Mouse (Mus musculus): ENCODE measurements around the gene 1700020A23Rik. TPM values are rescaled to one million over a fixed set of nuclear protein-coding genes. Genes with fewer than 3 reads are reported as not detected.
"Not testable (repeated sequence)": the region's sequence is repeated elsewhere in the genome, so short reads cannot be mapped to it uniquely, and the experiment has no call there.

The 1700020A23Rik gene
- not detected in 2 replicates for polyA plus RNA-seq (2012; ENCODE audit: insufficient read depth, insufficient read length, missing spikeins)

DNA sequence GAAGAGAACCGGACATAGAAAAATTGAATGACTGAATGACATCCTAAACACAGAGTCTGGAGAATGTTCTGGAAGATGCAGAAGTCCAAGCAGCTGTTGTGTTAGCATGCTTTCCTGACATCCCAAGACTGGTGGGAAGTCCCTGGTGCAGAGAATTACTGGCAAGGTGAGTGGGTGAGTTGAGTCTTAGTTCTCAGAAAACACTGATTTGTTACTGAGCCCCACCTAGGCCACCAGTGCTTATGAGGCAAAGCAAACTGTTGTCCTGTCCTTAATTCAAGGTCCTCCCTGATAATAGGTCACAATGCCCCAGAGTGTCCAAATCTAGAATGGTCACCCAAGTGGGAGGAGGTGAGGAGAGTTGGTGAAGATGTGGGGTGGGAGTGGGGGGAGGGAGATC is at the start of gene 1700020A23Rik, which contains the start of gene Gm28372:
Gene 1700020A23Rik, plus strand, starts transcription at position 321 of the 400 bp plus-strand sequence.
Gene Gm28372, plus strand, starts transcription at position 301 of the 400 bp plus-strand sequence.
- no peak within 1 kb of the TSS for H3K4me3 ChIP-seq (ENCODE audit: insufficient read depth, low read depth, low read length)
- no peak within 1 kb of the TSS for H3K27ac ChIP-seq (replicated peaks; ENCODE audit: low read depth, low read length)
- H3K4me1 ChIP-seq (ENCODE audit: control insufficient read depth, insufficient read depth, insufficient read length, low read length): no peaks in the 10 kb centered on the region

DNA sequence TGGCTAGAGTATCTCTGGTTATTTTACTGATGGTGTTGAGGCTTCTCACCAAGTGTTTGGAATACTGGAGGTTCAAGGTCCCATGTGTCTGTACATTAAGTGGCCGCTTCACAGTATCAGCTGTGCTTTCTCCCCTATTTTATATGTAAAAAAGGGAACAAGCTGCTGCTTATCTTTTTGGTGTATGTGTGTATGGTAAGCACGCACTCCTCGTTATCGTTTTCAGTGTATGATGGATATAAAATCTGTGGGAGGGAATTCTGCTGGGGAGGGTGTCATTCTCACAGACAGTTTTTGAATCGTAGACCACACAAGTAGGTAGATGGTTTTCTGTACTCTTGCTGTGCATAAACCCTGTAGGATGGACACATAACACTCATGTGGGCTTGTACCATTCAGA is 47.5 kb upstream of the 1700020A23Rik start:
- Histone ChIP-seq H3K4me1 (ENCODE audit: control insufficient read depth, insufficient read depth, insufficient read length, low read length) (no peaks in the 10 kb centered on the region), H3K4me3 (ENCODE audit: insufficient read depth, low read depth, low read length) (no peak overlapping the region), H3K27ac (replicated peaks; ENCODE audit: low read depth, low read length) (no peak overlapping the region)

DNA sequence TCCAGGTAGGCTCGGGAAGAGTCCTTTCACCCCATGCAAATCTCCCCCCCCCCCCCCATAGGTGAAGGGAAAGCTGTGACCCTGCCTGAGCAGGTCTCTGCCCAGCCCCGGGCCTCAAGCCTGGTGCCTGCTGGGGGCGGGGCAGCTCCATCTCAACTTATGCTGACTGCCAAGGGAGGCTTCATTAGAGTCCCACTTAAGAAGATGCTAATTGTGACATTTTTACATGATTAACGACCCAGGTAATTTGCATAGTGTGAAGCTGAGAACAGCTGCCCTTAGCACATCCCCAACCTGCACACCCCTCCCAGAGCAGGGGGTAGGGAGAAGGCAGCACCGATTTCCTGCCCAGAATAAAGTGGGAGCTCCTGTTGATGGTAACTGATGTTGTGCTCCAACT is 46.2 kb upstream of the 1700020A23Rik start:
- no peaks in the 10 kb centered on the region for H3K4me1 ChIP-seq (ENCODE audit: control insufficient read depth, insufficient read depth, insufficient read length, low read length)
- no peak overlapping the region for H3K27ac ChIP-seq (replicated peaks; ENCODE audit: low read depth, low read length)

DNA sequence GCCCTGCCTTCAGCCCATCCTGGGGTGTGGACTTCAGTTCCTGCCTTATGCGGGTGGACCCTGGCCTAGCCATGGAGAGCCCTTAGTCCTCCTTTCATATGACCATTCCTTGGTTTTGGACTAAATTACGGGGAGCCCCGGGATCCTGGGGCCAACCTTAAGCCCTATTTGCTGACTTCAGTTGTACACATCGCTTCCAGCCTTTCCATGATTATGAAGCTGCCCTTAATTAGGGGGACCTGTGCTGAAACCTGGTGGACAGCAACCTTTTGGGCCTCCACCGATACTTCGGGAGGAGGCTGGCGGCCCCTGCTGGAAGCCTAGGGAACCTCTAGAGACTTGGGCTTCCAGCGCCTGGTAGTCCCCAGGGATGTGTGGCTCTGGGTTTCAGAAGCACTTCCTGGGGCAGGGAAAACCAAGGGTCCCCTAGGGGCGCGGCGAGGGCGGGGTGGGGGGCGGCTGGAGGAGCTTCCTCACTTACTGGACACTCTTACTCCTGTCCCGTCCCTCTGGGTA is 42.5 kb upstream of the 1700020A23Rik start:
- H3K4me3 ChIP-seq (ENCODE audit: insufficient read depth, low read depth, low read length): no peak overlapping the region
- H3K27ac ChIP-seq (replicated peaks; ENCODE audit: low read depth, low read length): no peak overlapping the region
- H3K4me1 ChIP-seq (ENCODE audit: control insufficient read depth, insufficient read depth, insufficient read length, low read length): no peaks in the 10 kb centered on the region

More for the DNA sequence above, 46.2 kb upstream of the 1700020A23Rik start:
- H3K4me3 ChIP-seq (ENCODE audit: insufficient read depth, low read depth, low read length): no peak overlapping the region

DNA sequence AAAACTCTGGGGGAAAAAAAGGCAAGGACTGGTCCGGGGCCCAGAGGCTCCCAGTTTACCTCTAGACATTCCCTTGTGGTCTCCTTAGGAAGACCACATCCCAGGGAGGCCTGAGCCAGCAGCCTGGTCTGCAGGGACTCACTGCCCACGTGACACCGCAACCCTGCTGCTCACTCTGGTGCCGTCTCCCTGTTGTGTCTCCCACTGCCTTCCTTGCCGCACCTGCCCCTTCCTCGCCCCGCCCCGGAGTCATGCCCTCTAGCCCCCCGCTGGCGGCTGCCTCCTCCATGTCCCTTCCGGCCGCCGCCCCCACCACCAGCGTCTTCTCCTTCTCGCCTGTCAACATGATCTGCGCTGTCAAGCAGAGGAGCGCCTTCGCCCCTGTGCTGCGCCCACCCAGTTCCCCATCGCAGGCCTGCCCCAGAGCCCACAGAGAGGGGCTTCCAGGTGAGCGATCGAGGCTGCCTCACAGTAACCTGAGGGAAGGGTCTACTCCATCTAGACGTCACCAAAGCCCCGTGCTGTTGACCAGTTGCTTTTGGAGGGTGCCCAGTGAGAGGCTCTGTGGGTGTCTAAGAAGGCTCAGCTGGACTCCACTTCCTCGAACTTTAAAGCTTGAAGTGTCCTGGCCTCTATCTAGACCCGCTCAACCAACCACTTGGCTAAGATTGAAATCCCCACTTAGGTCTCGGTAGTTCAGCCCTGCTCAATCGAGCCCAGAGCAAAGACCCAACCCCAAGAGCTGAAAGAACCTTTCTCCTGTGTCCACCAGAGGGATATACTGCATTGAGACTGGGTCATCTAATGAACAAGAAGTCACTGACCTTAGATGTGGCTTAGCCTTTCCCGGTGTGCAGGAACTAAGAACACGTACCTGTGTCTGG is 39.6 kb upstream of the 1700020A23Rik start:
- H3K27ac ChIP-seq (replicated peaks; ENCODE audit: low read depth, low read length): no peak overlapping the region
- no peaks in the 10 kb centered on the region for H3K4me1 ChIP-seq (ENCODE audit: control insufficient read depth, insufficient read depth, insufficient read length, low read length)
- no peak overlapping the region for H3K4me3 ChIP-seq (ENCODE audit: insufficient read depth, low read depth, low read length)

DNA sequence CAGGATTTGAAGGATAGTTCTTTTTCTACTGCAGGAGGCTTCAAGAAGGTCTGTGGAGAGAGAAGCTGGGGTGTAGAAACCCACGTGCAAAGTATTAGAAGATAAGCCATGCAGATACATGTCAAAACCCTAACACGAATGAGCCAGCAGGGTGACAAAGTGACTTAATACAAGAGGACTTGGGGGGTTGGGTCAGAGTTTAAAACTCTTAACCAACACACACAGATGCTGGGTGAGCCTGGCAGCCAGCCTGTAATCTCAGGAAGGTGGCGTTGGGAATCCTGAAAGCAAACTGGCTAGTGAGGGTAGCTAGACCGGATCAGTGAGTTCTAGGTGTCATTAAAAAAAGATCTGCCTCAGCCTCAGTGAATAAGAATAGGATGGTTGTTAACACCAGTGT is 37.7 kb upstream of the 1700020A23Rik start:
- Histone ChIP-seq H3K4me3 (ENCODE audit: insufficient read depth, low read depth, low read length) (no peak overlapping the region), H3K4me1 (ENCODE audit: control insufficient read depth, insufficient read depth, insufficient read length, low read length) (no peaks in the 10 kb centered on the region), H3K27ac (replicated peaks; ENCODE audit: low read depth, low read length) (no peak overlapping the region)

DNA sequence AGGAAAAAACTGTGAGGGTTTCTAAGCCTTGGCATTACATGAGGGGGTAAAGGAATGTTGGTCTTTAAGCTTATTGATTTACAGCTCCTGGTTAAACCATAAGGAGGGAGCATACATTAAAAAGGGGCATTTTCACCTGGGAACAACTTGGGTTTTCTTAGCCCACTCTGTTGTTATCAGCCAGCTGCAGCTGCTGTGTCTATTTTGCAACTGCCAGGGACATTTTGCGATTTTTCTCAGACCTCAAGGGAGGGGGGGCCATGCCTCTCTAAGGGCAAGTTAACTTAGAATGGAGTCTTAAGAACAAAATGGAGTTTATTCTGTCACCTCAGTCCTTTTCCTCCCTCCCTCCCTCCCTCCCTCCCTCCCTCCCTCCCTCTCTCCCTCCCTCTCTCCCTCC is 32.0 kb upstream of the 1700020A23Rik start:
- H3K4me1 ChIP-seq (ENCODE audit: control insufficient read depth, insufficient read depth, insufficient read length, low read length); H3K4me3 ChIP-seq (ENCODE audit: insufficient read depth, low read depth, low read length): not testable (repeated sequence)

DNA sequence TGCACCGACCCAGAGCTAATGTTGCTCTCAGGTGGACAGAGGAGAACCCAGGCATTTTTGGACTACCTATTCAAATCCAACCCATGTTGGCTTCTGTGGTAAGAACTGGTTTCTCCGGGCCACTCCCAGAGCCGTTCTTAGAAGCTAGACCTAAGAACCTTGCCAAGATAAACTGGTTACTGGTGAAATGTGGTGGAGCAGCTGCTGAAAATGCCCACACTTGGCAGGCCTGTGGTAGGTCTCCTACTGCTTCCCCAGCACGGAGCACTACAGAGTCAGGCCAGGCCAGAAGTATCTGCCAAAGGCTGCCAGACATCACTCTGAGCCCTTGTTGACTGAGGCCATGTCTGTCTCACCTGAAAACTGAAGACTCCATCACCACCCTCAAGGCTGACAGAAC is 30.1 kb upstream of the 1700020A23Rik start:
- no peak overlapping the region for H3K4me3 ChIP-seq (ENCODE audit: insufficient read depth, low read depth, low read length)
- H3K27ac ChIP-seq (replicated peaks; ENCODE audit: low read depth, low read length): no peak overlapping the region
- no peaks in the 10 kb centered on the region for H3K4me1 ChIP-seq (ENCODE audit: control insufficient read depth, insufficient read depth, insufficient read length, low read length)

More for the DNA sequence above, 32.0 kb upstream of the 1700020A23Rik start:
- not testable (repeated sequence) for H3K27ac ChIP-seq (replicated peaks; ENCODE audit: low read depth, low read length)

DNA sequence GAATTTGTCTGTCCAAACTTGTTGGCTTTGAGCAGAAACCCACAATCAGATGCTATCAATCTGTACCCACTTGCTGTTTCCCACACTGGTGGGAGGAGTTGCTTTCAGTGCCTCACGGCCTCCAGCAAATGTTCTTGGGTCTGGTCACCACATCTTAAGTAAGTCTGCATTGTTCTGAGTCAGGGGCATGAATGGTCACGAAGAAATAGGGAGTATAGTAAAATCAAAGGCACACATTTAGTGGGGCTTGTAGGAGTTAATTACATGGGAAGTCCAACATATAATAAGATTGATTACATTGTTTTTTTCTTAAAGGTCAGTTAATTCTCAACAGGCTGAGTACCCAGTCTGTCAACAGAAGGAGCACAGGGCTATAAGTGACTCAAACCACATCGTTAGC is 21.9 kb upstream of the 1700020A23Rik start:
- Histone ChIP-seq H3K4me3 (ENCODE audit: insufficient read depth, low read depth, low read length) (no peak overlapping the region), H3K4me1 (ENCODE audit: control insufficient read depth, insufficient read depth, insufficient read length, low read length) (no peaks in the 10 kb centered on the region)

DNA sequence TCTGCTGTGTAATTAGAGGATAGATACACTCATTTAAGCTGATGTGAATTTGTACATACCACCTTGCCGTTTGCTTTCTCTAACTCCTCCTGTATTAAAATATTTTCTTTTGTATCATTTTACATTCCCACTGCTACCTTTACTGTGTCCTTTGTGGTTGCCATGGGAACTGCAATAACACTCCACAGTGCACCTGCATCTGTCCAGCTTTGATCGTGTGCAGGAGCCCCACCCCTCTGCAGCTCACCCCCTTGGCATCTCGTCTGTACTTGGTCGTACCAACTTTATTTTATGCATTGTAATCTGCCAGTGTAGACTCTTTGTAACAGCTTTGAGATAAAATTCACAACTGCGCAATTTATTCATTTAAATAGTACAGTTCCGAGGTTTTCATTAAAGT is 21.2 kb upstream of the 1700020A23Rik start:
- H3K27ac ChIP-seq (replicated peaks; ENCODE audit: low read depth, low read length): no peak overlapping the region
- no peaks in the 10 kb centered on the region for H3K4me1 ChIP-seq (ENCODE audit: control insufficient read depth, insufficient read depth, insufficient read length, low read length)
- H3K4me3 ChIP-seq (ENCODE audit: insufficient read depth, low read depth, low read length): no peak overlapping the region

More for the DNA sequence above, 21.9 kb upstream of the 1700020A23Rik start:
- no peak overlapping the region for H3K27ac ChIP-seq (replicated peaks; ENCODE audit: low read depth, low read length)

DNA sequence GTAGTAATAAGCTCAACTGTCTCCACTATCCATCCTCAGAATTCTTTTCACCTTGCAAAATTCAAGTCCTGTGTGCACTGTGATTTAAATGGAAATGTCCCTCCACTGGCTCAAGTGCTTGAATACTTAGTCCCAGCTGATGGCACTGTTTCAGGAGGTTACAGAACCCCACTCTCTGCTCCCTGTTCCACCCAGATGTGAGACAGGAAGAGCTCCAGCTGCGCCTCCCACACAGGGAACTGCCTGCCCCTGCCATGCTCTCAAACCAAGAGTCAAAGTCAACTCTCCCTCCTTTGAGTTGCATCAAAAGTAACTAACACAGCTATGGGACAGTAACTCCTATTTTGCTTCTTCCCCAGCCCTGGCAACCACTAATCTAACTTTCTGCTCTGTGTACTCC is 18.8 kb upstream of the 1700020A23Rik start:
- Histone ChIP-seq H3K4me1 (ENCODE audit: control insufficient read depth, insufficient read depth, insufficient read length, low read length) (no peaks in the 10 kb centered on the region), H3K27ac (replicated peaks; ENCODE audit: low read depth, low read length) (no peak overlapping the region), H3K4me3 (ENCODE audit: insufficient read depth, low read depth, low read length) (no peak overlapping the region)

DNA sequence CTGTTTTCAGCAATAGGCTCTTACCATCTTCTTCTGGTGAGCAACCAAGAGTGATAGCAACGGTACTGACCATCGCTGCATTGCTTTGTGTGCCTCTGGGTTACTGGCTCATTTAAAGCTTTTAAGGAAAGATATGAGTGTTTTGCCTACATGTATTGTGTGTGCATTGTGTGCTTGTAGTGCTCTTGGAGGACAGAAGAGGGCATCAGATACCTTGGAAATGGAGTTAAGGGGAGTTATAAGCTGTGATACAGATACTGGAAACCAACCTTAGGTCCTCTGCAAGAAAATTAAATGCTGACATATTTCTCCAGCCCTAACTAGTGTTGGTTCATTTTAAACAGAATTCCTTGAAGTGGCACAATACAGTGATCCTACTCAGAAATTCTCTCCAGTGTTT is 16.3 kb upstream of the 1700020A23Rik start:
- no peak overlapping the region for H3K4me3 ChIP-seq (ENCODE audit: insufficient read depth, low read depth, low read length)
- no peaks in the 10 kb centered on the region for H3K4me1 ChIP-seq (ENCODE audit: control insufficient read depth, insufficient read depth, insufficient read length, low read length)
- H3K27ac ChIP-seq (replicated peaks; ENCODE audit: low read depth, low read length): no peak overlapping the region

DNA sequence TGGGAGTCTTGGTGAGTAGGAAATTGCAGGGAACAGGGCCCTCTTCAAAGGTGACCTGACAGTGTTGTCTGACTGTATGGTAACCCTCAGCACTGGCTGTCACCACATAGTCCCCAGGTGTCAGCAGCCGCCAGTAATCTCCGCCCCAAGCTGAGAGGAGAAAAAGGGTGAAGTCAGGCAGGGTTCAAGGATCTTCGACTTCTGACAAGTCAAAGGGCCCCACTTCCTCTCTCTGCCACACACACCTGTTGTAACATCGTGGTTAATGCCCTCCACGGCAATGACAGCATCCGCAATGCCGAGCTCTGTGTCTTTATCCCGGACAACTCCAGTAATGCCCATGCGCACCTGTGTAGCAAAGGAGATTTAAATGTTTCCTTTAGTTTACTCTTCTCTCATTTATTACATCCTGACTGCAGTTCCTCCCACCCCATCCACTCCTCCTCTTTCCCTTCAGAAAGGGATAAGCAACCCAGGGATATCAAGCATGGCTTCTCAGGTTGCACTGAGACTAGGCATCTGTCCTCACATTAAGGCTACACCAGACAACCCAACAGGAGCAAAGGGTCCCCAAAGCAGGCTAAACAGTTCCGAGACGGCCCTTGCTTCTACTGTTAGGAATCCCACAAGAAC is 13.9 kb upstream of the 1700020A23Rik start:
- H3K4me3 ChIP-seq (ENCODE audit: insufficient read depth, low read depth, low read length): no peak overlapping the region
- no peak overlapping the region for H3K27ac ChIP-seq (replicated peaks; ENCODE audit: low read depth, low read length)
- no peaks in the 10 kb centered on the region for H3K4me1 ChIP-seq (ENCODE audit: control insufficient read depth, insufficient read depth, insufficient read length, low read length)

DNA sequence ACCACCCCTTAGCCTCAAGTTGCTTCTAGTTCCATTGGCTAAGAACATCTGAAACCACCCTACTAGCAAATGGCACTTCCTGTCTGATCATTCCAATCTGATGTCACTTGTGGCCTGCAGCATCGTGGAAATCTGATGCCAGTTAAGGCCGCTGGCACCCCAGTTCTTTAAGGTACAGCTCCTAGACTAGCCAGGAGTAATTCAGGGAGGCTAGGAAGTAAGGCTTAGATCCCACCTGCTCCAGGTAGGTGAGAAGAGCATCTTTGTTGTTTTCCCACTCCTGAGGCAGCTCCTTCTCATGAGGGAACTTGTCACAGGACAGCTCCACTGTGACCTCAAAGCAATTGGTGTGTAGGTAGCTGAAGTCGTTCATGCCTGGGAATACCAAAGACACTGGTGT is 12.2 kb upstream of the 1700020A23Rik start:
- Histone ChIP-seq H3K27ac (replicated peaks; ENCODE audit: low read depth, low read length) (no peak overlapping the region), H3K4me1 (ENCODE audit: control insufficient read depth, insufficient read depth, insufficient read length, low read length) (no peaks in the 10 kb centered on the region), H3K4me3 (ENCODE audit: insufficient read depth, low read depth, low read length) (no peak overlapping the region)

DNA sequence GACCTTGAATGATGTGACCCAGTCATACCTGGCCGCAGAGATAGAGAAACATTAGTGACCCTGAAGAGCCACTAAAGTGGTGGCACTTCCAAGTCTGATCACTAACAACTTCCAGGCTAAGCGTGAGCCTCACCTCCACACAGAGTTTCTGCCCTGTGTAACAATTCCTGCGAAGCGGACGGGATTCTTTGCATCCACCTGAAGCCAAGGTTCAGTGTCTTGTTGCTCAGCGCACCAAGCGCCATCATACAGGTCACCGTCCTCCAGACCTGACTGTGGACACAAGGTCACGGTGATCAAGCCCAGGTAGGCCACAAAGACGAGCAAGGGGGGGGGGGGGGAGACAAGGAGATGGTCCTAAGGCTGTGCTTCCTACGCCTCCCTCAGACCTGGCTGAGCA is 9.4 kb upstream of the 1700020A23Rik start:
- H3K4me3 ChIP-seq (ENCODE audit: insufficient read depth, low read depth, low read length): no peak overlapping the region

More for the DNA sequence above, 9.4 kb upstream of the 1700020A23Rik start:
- no peaks in the 10 kb centered on the region for H3K4me1 ChIP-seq (ENCODE audit: control insufficient read depth, insufficient read depth, insufficient read length, low read length)
- no peak overlapping the region for H3K27ac ChIP-seq (replicated peaks; ENCODE audit: low read depth, low read length)

All from brown adipose tissue, adult 24 weeks (tissue).